Mouse (Mus musculus) liver, embryonic 14.5 days (tissue): ENCODE results near the gene Adprhl2. TPM values are rescaled to one million over a fixed set of nuclear protein-coding genes. Genes with fewer than 3 reads are reported as not detected.

Experiments
- ATAC-seq: fragments of 200-750 bp; cut with Nextera tagmentation; 2 replicates; pipeline ENCODE4 v1.8.0; 2017; ENCODE audit warnings: moderate number of reproducible peaks, mild to moderate bottlenecking, moderate library complexity; ENCODE audit not compliant: insufficient read depth
- DNase-seq, 3 experiments: peaks; one replicate each; pipeline ENCODE4 v3.0.0-alpha.2; 2012 to 2013; ENCODE audit warnings: low read depth in 3 of 3, low spot score in 3 of 3
- H3K27ac ChIP-seq: fragments of 300-500 bp; sonication (generic); 2 replicates; pipeline ENCODE4 v1.5.1; 2014; ENCODE audit warnings: moderate library complexity, mild to moderate bottlenecking, control low read depth, inconsistent platforms
- H3K27me3 ChIP-seq: fragments of 300-500 bp; sonication (generic); 2 replicates; pipeline ENCODE4 v1.6.1; 2014; ENCODE audit warnings: mild to moderate bottlenecking, low read length, moderate library complexity; ENCODE audit not compliant: control insufficient read depth, insufficient read depth
- H3K36me3 ChIP-seq: fragments of 300-500 bp; sonication (generic); replicated peaks from 2 replicates; pipeline ENCODE4 v1.6.1; 2014; ENCODE audit warnings: low read depth; ENCODE audit not compliant: control insufficient read depth, insufficient read depth
- H3K4me1 ChIP-seq, 2 experiments: fragments of 200-500 bp in 1 of 2; fragments of 300-500 bp in 1 of 2; sonication (generic) in 1 of 2; replicated peaks; 2 replicates each; pipeline ENCODE4 v1.6.1; 2012 to 2014; ENCODE audit warnings: antibody characterized with exemption in 1 of 2, inconsistent platforms in 1 of 2, low read length in 1 of 2; ENCODE audit not compliant: control insufficient read depth in 2 of 2, insufficient read depth in 2 of 2
- H3K4me2 ChIP-seq: fragments of 300-500 bp; sonication (generic); 2 replicates; pipeline ENCODE4 v1.6.1; 2014; ENCODE audit warnings: low read depth, mild to moderate bottlenecking, control low read depth, moderate library complexity
- H3K4me3 ChIP-seq, 2 experiments: fragments of 200-500 bp in 1 of 2; fragments of 300-500 bp in 1 of 2; sonication (generic) in 1 of 2; 2 replicates each; pipeline ENCODE4 v1.5.1; 2012 to 2014; ENCODE audit warnings: low read depth in 2 of 2, low read length in 2 of 2, mild to moderate bottlenecking in 2 of 2, control low read depth in 1 of 2, inconsistent platforms in 1 of 2, moderate library complexity in 1 of 2; ENCODE audit not compliant: insufficient read depth in 1 of 2
- H3K9ac ChIP-seq: fragments of 300-500 bp; sonication (generic); replicated peaks from 2 replicates; pipeline ENCODE4 v1.6.1; 2014; ENCODE audit warnings: mild to moderate bottlenecking, control low read depth, moderate library complexity
- H3K9me3 ChIP-seq: fragments of 300-500 bp; sonication (generic); 2 replicates; pipeline ENCODE4 v1.6.1; 2016; ENCODE audit warnings: low read length, mixed read lengths; ENCODE audit not compliant: control insufficient read depth
- CTCF ChIP-seq: IDR thresholded peaks from 2 replicates; pipeline ENCODE4 v1.5.1; 2016; ENCODE audit warnings: antibody characterized with exemption, low read depth, control low read depth
- EP300 ChIP-seq: IDR thresholded peaks from 2 replicates; pipeline ENCODE4 v1.6.1; 2016; ENCODE audit warnings: antibody characterized with exemption, low read depth
- WGBS: fragments of 180-500 bp; shearing (Covaris S2); extraction: QIAGEN DNeasy Blood & Tissue Kit; methylation state at CpG from one replicate; pipeline ENCODE4 v1.1.7; 2014; ENCODE audit not compliant: insufficient replicate concordance; 5-methylcytosine and 5-hydroxymethylcytosine counted together
- polyA plus RNA-seq, 2 experiments: library from polyadenylated mRNA; depleted of rRNA in 1 of 2; stranded (reverse) in 1 of 2; unstranded in 1 of 2; fragments of >200 nt; fragmentation: Nextera tagmentation in 1 of 2; extraction: Ambion mirVana in 1 of 2; gene quantifications; 2 replicates each; pipeline versions ENCODE4 v1.2.1 to v1.2.3; 2012 to 2014

Adprhl2 gene
- polyA plus RNA-seq (2012; rRNA removed), result 15.4 TPM in 2 replicates
- polyA plus RNA-seq (2014; fragmentation: Nextera tagmentation; extraction: Ambion mirVana), result 15.4 and 18.4 TPM in 2 replicates

GRCm38 (mm10) chr4:126321111-126321853 is at the start of gene Adprhl2:
Gene Adprhl2, minus strand, starts transcription at chr4:126321703.
- WGBS, result under 1% methylated on average over 78 of the region's 80 CpGs
- Histone ChIP-seq H3K27me3 (peaks cover 8% of the 10 kb centered on the region), H3K27ac (peak within 1 kb of the TSS; percentile 6; the same call in 1 of the 2 replicates), H3K9me3 (no peaks in the 10 kb centered on the region), H3K36me3 (peaks cover 7% of the 10 kb centered on the region), H3K4me1 (peaks cover 4 to 6% of the 10 kb centered on the region in 2 experiments; a peak in 3 of 4 replicates), H3K4me3 (peak within 1 kb of the TSS; percentile 83 to 88), H3K9ac (peak within 1 kb of the TSS; percentile 74), H3K4me2 (peak within 1 kb of the TSS; percentile 94)
- ATAC-seq (peak; percentile 84), DNase-seq (peak; percentile 87 to 93 (median 89))
- TF ChIP-seq CTCF, result peak; percentile 99
- no peak for TF ChIP-seq EP300

GRCm38 (mm10) chr4:126360069-126360468 is 38.6 kb upstream of the Adprhl2 start:
- DNase-seq (no peak), ATAC-seq (no peak)
- no peaks in the 10 kb centered on the region for H3K4me1 ChIP-seq
- no peak overlapping the region for H3K4me3 ChIP-seq
- H3K4me2 ChIP-seq, result no peak overlapping the region
- H3K36me3 ChIP-seq, result no peaks in the 10 kb centered on the region
- WGBS, result 89% methylated on average over 1 of the region's 1 CpGs
- H3K9me3 ChIP-seq, result no peaks in the 10 kb centered on the region
- H3K27ac ChIP-seq, result no peak overlapping the region
- no peaks in the 10 kb centered on the region for H3K27me3 ChIP-seq
- H3K9ac ChIP-seq, result no peak overlapping the region
- no peak for TF ChIP-seq CTCF
- TF ChIP-seq EP300, result no peak

- no peak overlapping the region for H3K27ac ChIP-seq
- no peaks in the 10 kb centered on the region; the same call in 1 of the 2 replicates for H3K36me3 ChIP-seq
- no peak overlapping the region for H3K4me3 ChIP-seq
- no peak overlapping the region for H3K9ac ChIP-seq
- no peaks in the 10 kb centered on the region; a peak in 1 of 4 replicates for H3K4me1 ChIP-seq
- TF ChIP-seq CTCF (no peak), EP300 (no peak)
- H3K4me2 ChIP-seq, result no peak overlapping the region
- no peaks in the 10 kb centered on the region for H3K27me3 ChIP-seq
- H3K9me3 ChIP-seq, result no peaks in the 10 kb centered on the region
- ATAC-seq, result no peak
- DNase-seq, result no peak
- 63% methylated on average over 4 of the region's 4 CpGs for WGBS
Observed at GRCm38 (mm10) chr4:126343451-126343850, 21.9 kb upstream of the Adprhl2 start.

GRCm38 (mm10) chr4:126339461-126339860 is 18.0 kb upstream of the Adprhl2 start:
- DNase-seq (no peak), ATAC-seq (no peak)
- H3K36me3 ChIP-seq, result no peaks in the 10 kb centered on the region
- no peaks in the 10 kb centered on the region for H3K27me3 ChIP-seq
- 34% methylated on average over 4 of the region's 4 CpGs for WGBS
- H3K9ac ChIP-seq, result no peak overlapping the region
- H3K4me3 ChIP-seq, result no peak overlapping the region
- no peaks in the 10 kb centered on the region for H3K9me3 ChIP-seq
- no peak overlapping the region for H3K27ac ChIP-seq
- TF ChIP-seq CTCF (no peak), EP300 (no peak)
- no peaks in the 10 kb centered on the region; a peak in 1 of 4 replicates for H3K4me1 ChIP-seq
- H3K4me2 ChIP-seq, result no peak overlapping the region

- ATAC-seq (no peak), DNase-seq (peak; percentile 13 to 32 (median 31))
- TF ChIP-seq EP300 (no peak), CTCF (peak; percentile 66)
- no peaks in the 10 kb centered on the region for H3K36me3 ChIP-seq
- no peak overlapping the region for H3K4me3 ChIP-seq
- H3K27me3 ChIP-seq, result no peaks in the 10 kb centered on the region
- no peaks in the 10 kb centered on the region for H3K4me1 ChIP-seq
- WGBS, result 44% methylated on average over 3 of the region's 3 CpGs
- H3K27ac ChIP-seq, result no peak overlapping the region
- H3K9ac ChIP-seq, result no peak overlapping the region
- no peak overlapping the region for H3K4me2 ChIP-seq
- no peaks in the 10 kb centered on the region for H3K9me3 ChIP-seq
Observed at GRCm38 (mm10) chr4:126332358-126332757, 10.9 kb upstream of the Adprhl2 start.
